Comparison of ENCODE assay signal across 8 mouse cellular contexts in genomic region chr15:85668871-85669651, GRCm38 (mm10).
DNase-seq lines count a peak whose midpoint lies in the region; ATAC-seq and TF ChIP-seq lines count a peak whose summit lies in the region.

No protein-coding gene starts in this region.

- peaks cover 14% of the 10 kb centered on the region for H3K27me3 ChIP-seq in embryonic facial prominence, embryonic 14.5 days (replicated peaks; ENCODE audit: control insufficient read depth, insufficient read depth, low read length)

- intact Hi-C loops in left cerebral cortex, adult 2 months (cut with DNase I) = no loop called here
- intact Hi-C loops in left cerebral cortex, postnatal 25 days (cut with DNase I) = no loop called here

- H3K4me1 ChIP-seq in embryonic facial prominence, embryonic 14.5 days (ENCODE audit: control insufficient read depth, insufficient read depth, low read length) = peaks cover 21% of the 10 kb centered on the region

- DNase-seq in adrenal gland, adult 2 months = peak; percentile 66
- no peak for DNase-seq in adrenal gland, adult 8-10 months
- no peak for DNase-seq in left cerebral cortex, adult 2 months (ENCODE audit: extremely low spot score in 1 of 2, low spot score in 2 of 2)
- DNase-seq in left cerebral cortex, postnatal 25 days (ENCODE audit: low spot score in 2 of 2) = no peak
- DNase-seq in embryonic facial prominence, embryonic 14.5 days (ENCODE audit: low spot score) = no peak
- no peak for DNase-seq in MN1 (ENCODE audit: low spot score)
- no peak for DNase-seq in T-cell, adult 2 months (ENCODE audit: low spot score)

- WGBS in embryonic facial prominence, embryonic 14.5 days = 67% methylated on average over 9 of the region's 9 CpGs

- no peak for TF ChIP-seq CTCF in left cerebral cortex, adult 2 months (IDR thresholded peaks at IDR 0.05)

- peak overlapping the region; percentile 73 for H3K4me2 ChIP-seq in embryonic facial prominence, embryonic 14.5 days (ENCODE audit: low read depth, low read length)

- H3K9me3 ChIP-seq in embryonic facial prominence, embryonic 14.5 days (ENCODE audit: control insufficient read depth, low read length) = no peaks in the 10 kb centered on the region

- 0 out of 2 replicates have a peak, but pooled peaks cover 6% of the 10 kb centered on the region for H3K36me3 ChIP-seq in embryonic facial prominence, embryonic 14.5 days (ENCODE audit: control insufficient read depth, insufficient read depth, low read length)

- peak overlapping the region; percentile 64 for H3K4me3 ChIP-seq in left cerebral cortex, adult 2 months
- peak overlapping the region; percentile 94 for H3K4me3 ChIP-seq in embryonic facial prominence, embryonic 14.5 days (ENCODE audit: low read depth, low read length)

- peak overlapping the region; percentile 99; the same call in 1 of the 2 replicates for H3K9ac ChIP-seq in embryonic facial prominence, embryonic 14.5 days (ENCODE audit: low read depth, low read length)

- ATAC-seq in embryonic facial prominence, embryonic 14.5 days (ENCODE audit: low read depth) = no peak
- 0 out of 2 replicates have a peak, but pooled peaks have one; percentile 4 for ATAC-seq in megakaryocyte progenitor cell, adult 5-6 weeks (replicated peaks; ENCODE audit: poor library complexity)

- H3K27ac ChIP-seq in left cerebral cortex, adult 2 months = peak overlapping the region; percentile 100
- peak overlapping the region; percentile 96 for H3K27ac ChIP-seq in embryonic facial prominence, embryonic 14.5 days (replicated peaks; ENCODE audit: low read depth, low read length)
